Mouse (Mus musculus): ENCODE results near the gene Zim1.

DNA sequence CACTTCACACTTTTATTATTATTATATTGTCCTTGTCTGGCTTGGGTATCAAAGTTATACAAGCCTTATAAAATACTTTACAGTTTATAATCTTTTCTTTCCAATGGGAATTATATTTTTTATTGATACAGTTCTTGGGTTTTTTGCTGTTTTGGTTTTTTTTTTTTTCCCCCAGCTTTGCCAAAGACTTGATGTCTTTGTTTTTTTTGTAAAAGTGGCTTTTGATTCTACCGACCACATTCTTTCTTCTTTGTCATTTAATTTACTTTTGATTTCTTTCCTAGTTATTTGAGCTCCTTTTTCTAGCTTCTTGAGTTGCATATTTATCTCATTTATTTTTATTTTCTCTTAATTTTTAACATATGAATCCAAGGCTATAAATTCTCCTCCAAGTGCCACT lies 39.8 kb upstream of the Zim1 start:
- TF ChIP-seq CTCF (IDR thresholded peaks at IDR 0.05; ENCODE audit: insufficient read depth, low read depth, low read length) (no peak), POLR2A (IDR thresholded peaks at IDR 0.05; ENCODE audit: insufficient read depth, low read depth, low read length) (no peak)

All from olfactory bulb, adult 2 months (tissue).